Mouse (Mus musculus) forelimb bud, embryonic 11.5 days (tissue): Measurements from ENCODE around the gene Large2.

Experiments
- DNase-seq: peaks from one replicate; pipeline ENCODE4 v3.0.0-alpha.2; 2012; ENCODE audit warnings: low read depth, low spot score

Gene Large2

GRCm38 (mm10) chr2:92390206-92390930, 15.7 kb upstream of the Large2 start:
- DNase-seq: no peak

- no peak for DNase-seq
Measured at GRCm38 (mm10) chr2:92389645-92390044, 15.0 kb upstream of the Large2 start.

- peak; percentile 96 for DNase-seq
Measured at GRCm38 (mm10) chr2:92388891-92389641, 14.4 kb upstream of the Large2 start.

- DNase-seq: no peak
Measured at GRCm38 (mm10) chr2:92388081-92388517, 13.4 kb upstream of the Large2 start.

- no peak for DNase-seq
Measured at GRCm38 (mm10) chr2:92387646-92388045, 13.0 kb upstream of the Large2 start.

- DNase-seq: no peak
Measured at GRCm38 (mm10) chr2:92386821-92387570, 12.3 kb upstream of the Large2 start.

GRCm38 (mm10) chr2:92385113-92386051, 10.7 kb upstream of the Large2 start:
- no peak for DNase-seq

GRCm38 (mm10) chr2:92384101-92384500, 9.4 kb upstream of the Large2 start:
- no peak for DNase-seq

GRCm38 (mm10) chr2:92382759-92383158, 8.1 kb upstream of the Large2 start:
- no peak for DNase-seq

- DNase-seq: no peak
Measured at GRCm38 (mm10) chr2:92381901-92382588, 7.4 kb upstream of the Large2 start, which contains the start of gene 1700029I15Rik. Gene 1700029I15Rik, plus strand, starts transcription at chr2:92382538.

- no peak for DNase-seq
Measured at GRCm38 (mm10) chr2:92381161-92381560, 6.5 kb upstream of the Large2 start.

- no peak for DNase-seq
Measured at GRCm38 (mm10) chr2:92380495-92381050, 5.9 kb upstream of the Large2 start.

GRCm38 (mm10) chr2:92379783-92380494, 5.3 kb upstream of the Large2 start:
- DNase-seq: no peak

- DNase-seq: no peak
Measured at GRCm38 (mm10) chr2:92377320-92377719, 2.7 kb upstream of the Large2 start.

GRCm38 (mm10) chr2:92376300-92376699, 1.6 kb upstream of the Large2 start:
- DNase-seq: no peak

GRCm38 (mm10) chr2:92375788-92376187, 1.1 kb upstream of the Large2 start:
- no peak for DNase-seq

- DNase-seq: peak; percentile 97
Measured at GRCm38 (mm10) chr2:92375099-92375623, 492 bp upstream of the Large2 start.

- DNase-seq: no peak
Measured at GRCm38 (mm10) chr2:92373437-92373813, 1.2 kb downstream of the Large2 start.

GRCm38 (mm10) chr2:92372767-92373436, 1.8 kb downstream of the Large2 start:
- DNase-seq: no peak
